Mouse (Mus musculus) left cerebral cortex, postnatal 14 days (tissue): Measurements from ENCODE around the gene Slit1. TPM values are rescaled to one million over a fixed set of nuclear protein-coding genes. Genes with fewer than 3 reads are reported as not detected.

ENCODE experiments used
- DNase-seq, 2 experiments: peaks; one replicate each; pipeline ENCODE4 v3.0.0; 2021 to 2022; ENCODE audit warnings: low spot score in 2 of 2, mixed read lengths in 1 of 2
- intact Hi-C: fragments of 180-260 bp; cut with DNase I; formaldehyde crosslinking; loops from one replicate; pipeline ENCODE4 v1.15.1; 2025
- total RNA-seq, 2 experiments: library from RNA; stranded (reverse); gene quantifications; 2 replicates each; pipeline ENCODE4 v1.2.3; 2021

Gene Slit1
- total RNA-seq, 2 experiments from 2014 or later = 40.9 to 55.5 TPM

DNA sequence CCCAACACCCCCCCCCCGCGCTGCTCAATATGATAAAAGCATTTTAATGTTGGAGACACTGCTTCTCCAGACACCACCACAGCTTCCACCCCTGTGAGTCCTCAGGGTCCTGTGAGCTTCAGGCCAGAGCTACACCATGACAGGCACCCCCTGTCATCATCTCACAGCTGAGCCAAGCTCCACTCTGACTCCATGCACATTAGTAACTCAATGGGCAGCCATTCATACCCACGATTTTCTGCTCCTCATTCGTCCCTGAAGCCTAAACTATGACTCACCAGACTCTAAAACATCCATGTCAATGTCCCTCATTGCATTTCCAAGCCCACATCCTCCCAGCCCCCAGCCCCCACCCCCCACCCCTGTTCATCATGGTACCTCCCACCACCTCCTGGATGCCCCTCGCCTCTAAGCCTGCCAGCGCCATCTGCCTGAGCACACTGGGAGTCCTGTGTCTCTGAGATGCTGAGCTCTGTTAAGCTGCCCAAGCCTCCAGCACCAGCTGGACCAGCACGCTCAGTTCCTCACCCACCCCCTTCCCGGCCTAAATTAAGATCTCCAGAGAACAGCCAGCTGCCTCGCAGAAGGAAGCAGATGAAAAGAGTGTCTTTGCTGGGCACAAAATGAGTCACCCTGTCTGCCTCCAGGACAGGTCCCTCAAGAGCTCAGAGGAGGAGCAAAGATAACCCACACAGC, 46.2 kb downstream of the Slit1 start:
- intact Hi-C loops = loop anchor here (5.0 kb wide), 2 partner anchors 35 to 40 kb away; no protein-coding TSS in a partner anchor
- DNase-seq = peak; percentile 88 to 95

GRCm38 (mm10) chr19:41696443-41696842, 47.0 kb downstream of the Slit1 start:
- intact Hi-C loops = loop anchor here (5.0 kb wide), 2 partner anchors 36 to 39 kb away; no protein-coding TSS in a partner anchor
- DNase-seq = peak in 1 of 2 experiments; percentile 62

DNA sequence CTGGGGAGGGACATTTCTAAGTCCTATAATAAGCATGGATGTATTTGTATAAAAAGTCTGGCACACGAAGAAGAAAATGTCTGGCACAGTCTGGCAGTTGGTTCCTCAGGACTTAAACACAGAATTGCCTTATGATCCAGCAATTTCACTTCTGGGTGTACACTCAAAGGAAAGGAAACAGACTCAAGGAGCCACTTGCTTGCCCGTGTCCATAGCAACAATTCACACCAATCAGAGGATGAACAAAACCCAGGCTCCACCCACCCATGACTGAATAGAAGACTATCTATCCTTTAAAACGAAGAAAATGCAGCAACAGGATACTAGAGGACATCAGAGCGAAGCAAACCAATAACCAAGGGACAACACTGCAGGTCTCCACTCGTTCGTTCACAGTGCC, 48.4 kb downstream of the Slit1 start:
- DNase-seq = peak; percentile 57 to 87
- intact Hi-C loops = loop anchor here (5.0 kb wide), 2 partner anchors 37 to 38 kb away; no protein-coding TSS in a partner anchor

DNA sequence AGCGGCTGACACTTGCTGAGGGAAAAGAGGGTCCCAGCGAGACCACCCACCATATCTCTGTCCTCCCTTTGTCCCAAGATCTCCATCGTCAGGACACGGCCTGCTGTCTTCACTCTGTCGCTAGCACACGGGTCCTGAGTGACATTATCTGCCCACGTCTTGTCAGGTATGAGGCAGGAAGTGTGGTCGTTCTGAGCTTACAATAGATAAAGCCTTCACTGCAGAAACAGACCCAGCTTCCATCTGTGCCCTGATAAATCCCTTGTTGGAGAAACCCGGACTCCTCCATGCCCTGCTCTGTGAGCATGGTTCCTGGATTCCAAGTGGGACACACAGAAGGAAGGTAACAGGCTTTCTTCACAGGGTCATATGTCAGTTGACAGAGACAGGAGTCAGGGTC, 48.9 kb downstream of the Slit1 start:
- DNase-seq = no peak
- intact Hi-C loops = loop anchor here (5.0 kb wide), 2 partner anchors 37 to 38 kb away; no protein-coding TSS in a partner anchor

- DNase-seq = peak; percentile 56 to 64
- intact Hi-C loops = no loop called here
Observed at GRCm38 (mm10) chr19:41693727-41694126, 49.7 kb downstream of the Slit1 start.

GRCm38 (mm10) chr19:41690064-41690463, 53.4 kb downstream of the Slit1 start:
- no peak for DNase-seq
- intact Hi-C loops = no loop called here

DNA sequence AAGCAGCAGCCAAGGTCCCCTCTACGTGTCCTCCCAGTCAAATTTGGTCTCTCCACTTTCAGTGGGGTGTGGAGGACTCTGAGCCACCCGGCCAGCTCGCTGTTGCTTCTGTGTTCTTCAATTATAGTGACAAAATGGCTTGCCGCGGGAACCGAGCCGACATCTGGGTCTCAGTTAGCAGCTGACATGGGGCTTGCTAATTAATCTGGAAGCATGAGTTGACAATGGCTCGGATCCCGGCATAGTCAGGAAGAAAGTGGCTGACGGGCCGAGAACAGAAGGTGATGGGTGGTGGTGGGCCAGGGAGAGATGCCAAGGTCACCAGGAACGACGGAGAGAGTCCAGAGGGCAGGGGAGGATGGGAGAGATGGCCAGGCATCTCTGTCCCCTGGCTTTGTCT, 55.2 kb downstream of the Slit1 start:
- DNase-seq = no peak
- intact Hi-C loops = no loop called here

- intact Hi-C loops = no loop called here
- no peak for DNase-seq
Observed at GRCm38 (mm10) chr19:41687836-41688235, 55.6 kb downstream of the Slit1 start.

DNA sequence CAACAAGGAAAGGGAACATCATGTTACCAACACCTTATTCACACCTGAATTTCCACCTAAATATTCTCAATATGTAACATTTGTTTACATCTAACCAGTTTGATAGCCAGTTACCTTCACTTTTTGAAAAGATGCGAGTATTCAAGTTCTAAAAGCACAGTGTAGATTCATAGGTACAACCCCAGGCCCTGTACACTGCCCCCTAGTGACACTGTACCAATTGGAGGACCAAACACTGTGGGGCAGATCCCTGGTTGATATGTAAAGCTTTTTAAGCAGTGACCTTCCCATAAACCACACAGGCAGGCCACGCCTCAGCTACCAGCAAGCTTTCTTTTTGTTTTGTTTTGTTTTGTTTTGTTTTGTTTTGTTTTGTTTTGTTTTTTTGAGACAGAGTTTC, 57.3 kb downstream of the Slit1 start:
- DNase-seq = no peak
- intact Hi-C loops = no loop called here

DNA sequence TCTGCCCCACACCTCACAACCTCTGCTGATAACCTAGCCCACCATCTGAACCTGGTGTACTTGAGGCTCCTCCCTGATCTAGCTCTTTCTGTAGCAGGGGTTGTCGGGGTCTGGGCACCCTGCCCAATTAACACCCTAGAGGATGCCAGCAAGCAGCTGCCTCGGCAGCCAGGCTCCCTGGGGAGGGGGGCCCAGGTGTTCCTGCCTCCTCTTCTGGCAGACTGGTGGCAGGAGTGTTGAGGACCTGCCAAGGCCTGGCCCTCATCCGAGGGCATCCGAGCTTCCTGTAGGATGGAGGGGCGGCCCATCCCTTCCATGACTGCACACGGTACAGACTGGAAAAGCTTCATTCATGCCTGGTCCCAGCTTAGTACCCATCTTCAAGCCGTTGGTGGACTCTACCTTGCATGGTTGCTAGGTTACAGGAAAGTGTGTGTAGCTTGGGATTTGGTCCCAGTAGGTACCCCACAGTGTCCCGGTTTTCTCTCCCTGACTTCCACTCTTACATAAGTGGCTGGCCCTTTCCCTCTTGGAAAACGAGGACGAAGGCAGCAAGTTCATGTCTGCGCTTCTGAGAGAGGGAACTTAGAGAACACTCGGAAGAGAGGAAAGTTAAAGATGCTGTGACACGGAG, 57.9 kb downstream of the Slit1 start:
- no peak for DNase-seq
- intact Hi-C loops = no loop called here

- intact Hi-C loops = no loop called here
- DNase-seq = peak in 1 of 2 experiments; percentile 51
Observed at GRCm38 (mm10) chr19:41684874-41685273, 58.6 kb downstream of the Slit1 start.

GRCm38 (mm10) chr19:41683951-41684350, 59.5 kb downstream of the Slit1 start:
- DNase-seq = no peak
- intact Hi-C loops = no loop called here

DNA sequence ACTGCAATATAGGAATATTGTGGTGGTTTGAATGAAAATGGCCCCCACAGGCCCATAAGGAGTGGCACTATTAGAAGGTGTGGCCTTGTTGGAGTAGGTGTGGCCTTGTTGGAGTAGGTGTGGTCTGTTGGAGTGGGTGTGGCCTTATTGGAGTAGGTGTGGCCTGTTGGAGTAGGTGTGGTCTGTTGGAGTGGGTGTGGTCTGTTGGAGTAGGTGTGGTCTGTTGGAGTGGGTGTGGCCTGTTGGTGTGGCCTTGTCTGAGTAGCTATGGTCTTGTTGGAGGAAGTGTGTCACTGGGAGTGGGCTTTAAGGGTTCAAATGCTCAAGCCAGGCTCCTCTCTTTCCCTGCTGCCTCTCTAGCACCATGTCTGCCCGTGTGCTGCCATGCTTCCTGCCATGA, 63.2 kb downstream of the Slit1 start:
- DNase-seq = no peak
- intact Hi-C loops = no loop called here

DNA sequence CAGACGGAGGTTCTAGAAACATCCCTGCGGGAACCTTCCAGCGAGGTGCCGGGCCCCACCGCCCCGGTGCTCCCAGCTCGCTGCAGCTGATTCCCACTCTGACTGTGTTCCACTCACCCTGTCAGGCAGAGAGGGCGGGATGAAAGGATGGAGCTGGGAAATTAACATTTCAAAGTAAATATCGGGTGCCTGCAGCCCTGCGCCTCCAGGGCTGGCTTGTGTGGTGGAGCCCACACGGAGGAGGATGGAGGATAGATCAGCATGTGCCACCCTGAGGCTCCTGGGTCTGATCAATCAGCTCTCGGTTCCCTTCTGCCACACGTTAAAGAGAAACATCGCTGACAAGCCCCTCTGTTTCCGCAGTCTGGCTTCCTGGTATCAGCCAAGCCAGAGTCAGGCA, 64.4 kb downstream of the Slit1 start:
- DNase-seq = no peak
- intact Hi-C loops = no loop called here

DNA sequence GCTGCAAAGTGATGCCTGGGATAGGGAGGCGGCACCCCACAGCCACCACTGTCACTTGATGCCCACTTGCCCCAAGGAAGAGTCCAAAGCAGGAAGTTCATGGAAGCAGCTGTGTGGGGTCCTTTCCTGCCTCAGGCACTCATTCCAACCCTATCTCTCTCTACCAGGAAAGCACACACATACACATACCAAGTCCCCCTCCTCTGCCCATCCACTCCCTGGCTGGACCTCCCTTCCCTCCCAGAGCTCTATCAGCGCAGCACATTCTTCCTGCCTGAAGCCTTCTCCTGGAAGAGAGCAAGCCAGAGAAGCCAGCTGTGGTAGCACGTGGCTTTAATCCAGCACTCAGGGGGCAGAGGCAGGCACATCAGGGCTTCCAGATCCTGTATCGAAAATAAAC, 65.9 kb downstream of the Slit1 start:
- no peak for DNase-seq
- intact Hi-C loops = no loop called here

DNA sequence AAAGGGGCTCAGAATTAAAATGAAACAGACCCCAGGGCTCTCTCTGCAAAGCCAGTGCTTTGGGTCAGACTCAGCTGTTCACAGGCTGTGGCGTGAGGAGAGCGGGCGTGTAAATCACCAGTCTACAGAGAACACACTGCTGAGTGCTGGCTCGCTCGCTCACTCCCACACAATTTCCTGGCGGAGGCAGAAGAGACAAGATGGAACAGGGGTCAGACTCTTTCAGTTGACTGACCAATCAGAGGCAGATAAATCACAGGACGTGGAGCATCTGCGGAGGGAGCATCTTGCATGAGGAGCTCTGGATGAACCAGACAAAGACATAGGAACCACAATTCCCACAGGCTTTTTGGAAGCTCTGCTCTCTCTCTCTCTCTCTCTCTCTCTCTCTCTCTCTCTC, 67.9 kb downstream of the Slit1 start:
- intact Hi-C loops = no loop called here

DNA sequence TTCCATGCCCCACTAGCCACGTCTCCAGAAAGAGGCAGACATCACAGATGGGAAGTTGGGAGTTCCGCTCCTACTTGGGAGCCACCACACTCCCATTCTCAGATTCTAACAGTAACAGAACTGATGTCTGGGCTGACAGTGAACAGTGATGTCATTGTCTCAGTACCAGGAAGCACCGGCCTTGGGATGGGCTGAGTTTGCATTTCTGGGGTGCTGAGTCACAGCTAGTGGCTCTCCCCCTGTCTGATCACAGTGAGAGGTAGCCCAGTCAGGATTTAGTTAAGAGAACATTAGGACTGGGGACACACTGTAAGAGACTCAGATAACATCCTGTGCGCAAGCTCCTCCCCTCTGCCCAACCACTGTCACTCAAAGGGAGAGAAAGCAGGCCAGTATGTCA, 69.1 kb downstream of the Slit1 start:
- no peak for DNase-seq

More for the DNA sequence above, 67.9 kb downstream of the Slit1 start:
- DNase-seq = no peak

GRCm38 (mm10) chr19:41672836-41673235, 70.6 kb downstream of the Slit1 start:
- no peak for DNase-seq
- intact Hi-C loops = no loop called here

More for the DNA sequence above, 69.1 kb downstream of the Slit1 start:
- intact Hi-C loops = no loop called here

- DNase-seq = no peak
- intact Hi-C loops = no loop called here
Observed at GRCm38 (mm10) chr19:41670931-41671330, 72.5 kb downstream of the Slit1 start.

DNA sequence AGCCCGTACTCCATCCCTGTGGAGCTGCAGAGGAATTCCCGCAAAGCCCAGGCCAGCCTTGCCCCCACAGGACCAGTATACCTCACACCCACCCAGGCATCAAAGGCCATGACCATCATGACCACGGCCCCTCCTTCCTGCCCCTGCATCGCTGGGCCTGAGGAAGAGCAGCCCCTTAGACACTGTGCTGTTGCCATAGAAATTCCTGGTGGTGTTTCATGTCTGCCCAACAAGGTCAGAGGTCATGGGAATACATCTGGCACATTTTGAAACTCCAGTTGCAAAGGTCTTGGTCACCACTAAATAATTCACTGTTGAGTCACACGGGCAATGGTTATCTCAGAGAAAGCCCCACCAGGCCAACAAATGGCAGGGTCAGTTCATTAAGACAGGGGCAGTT, 73.0 kb downstream of the Slit1 start:
- intact Hi-C loops = no loop called here
- DNase-seq = no peak

- DNase-seq = no peak
- intact Hi-C loops = no loop called here
Observed at GRCm38 (mm10) chr19:41669747-41670342, 73.6 kb downstream of the Slit1 start.
